Mouse (Mus musculus): ENCODE data around the gene Olfr112.
"Not testable (repeated sequence)": the region's sequence is repeated elsewhere in the genome, so short reads cannot be mapped to it uniquely, and the experiment has no call there.

Gene Olfr112

GRCm38 (mm10) chr17:37569351-37569750, at the start of gene Olfr112:
Gene Olfr112 (minus strand): TSS chr17:37569451.
- in situ Hi-C loops (cut with MboI; ENCODE audit: low sequenced_read_pairs): no loop called here

GRCm38 (mm10) chr17:37592643-37593042, 23.4 kb upstream of the Olfr112 start, which contains the start of gene Olfr114:
Gene Olfr114 (minus strand): TSS chr17:37592743.
- in situ Hi-C loops (cut with MboI; ENCODE audit: low sequenced_read_pairs): no loop called here

GRCm38 (mm10) chr17:37577563-37577962, 8.3 kb upstream of the Olfr112 start, which contains the start of gene Olfr113:
Gene Olfr113 (minus strand): TSS chr17:37577663.
- in situ Hi-C loops (cut with MboI; ENCODE audit: low sequenced_read_pairs): no loop called here

GRCm38 (mm10) chr17:37558913-37559615, 10.2 kb downstream of the Olfr112 start:
- in situ Hi-C loops (cut with MboI; ENCODE audit: low sequenced_read_pairs): no loop called here

GRCm38 (mm10) chr17:37543800-37544435, 25.3 kb downstream of the Olfr112 start:
- in situ Hi-C loops (cut with MboI; ENCODE audit: low sequenced_read_pairs): no loop called here

GRCm38 (mm10) chr17:37541454-37542119, 27.7 kb downstream of the Olfr112 start:
- in situ Hi-C loops (cut with MboI; ENCODE audit: low sequenced_read_pairs): no loop called here

GRCm38 (mm10) chr17:37538416-37538815, 30.8 kb downstream of the Olfr112 start:
- in situ Hi-C loops (cut with MboI; ENCODE audit: low sequenced_read_pairs): not testable (repeated sequence)

- in situ Hi-C loops (cut with MboI; ENCODE audit: low sequenced_read_pairs): no loop called here
Observed at GRCm38 (mm10) chr17:37535173-37535572, 34.1 kb downstream of the Olfr112 start.

- in situ Hi-C loops (cut with MboI; ENCODE audit: low sequenced_read_pairs): not testable (repeated sequence)
Observed at GRCm38 (mm10) chr17:37525427-37525826, 43.8 kb downstream of the Olfr112 start.

GRCm38 (mm10) chr17:37524612-37525011, 44.6 kb downstream of the Olfr112 start:
- in situ Hi-C loops (cut with MboI; ENCODE audit: low sequenced_read_pairs): not testable (repeated sequence)

All from CH12F3 (cell line).